Mouse (Mus musculus): ENCODE results near the gene Ccl17.
A peak's percentile ranks its signal among the peaks of the same experiment; 100 is the strongest.

Gene Ccl17

DNA sequence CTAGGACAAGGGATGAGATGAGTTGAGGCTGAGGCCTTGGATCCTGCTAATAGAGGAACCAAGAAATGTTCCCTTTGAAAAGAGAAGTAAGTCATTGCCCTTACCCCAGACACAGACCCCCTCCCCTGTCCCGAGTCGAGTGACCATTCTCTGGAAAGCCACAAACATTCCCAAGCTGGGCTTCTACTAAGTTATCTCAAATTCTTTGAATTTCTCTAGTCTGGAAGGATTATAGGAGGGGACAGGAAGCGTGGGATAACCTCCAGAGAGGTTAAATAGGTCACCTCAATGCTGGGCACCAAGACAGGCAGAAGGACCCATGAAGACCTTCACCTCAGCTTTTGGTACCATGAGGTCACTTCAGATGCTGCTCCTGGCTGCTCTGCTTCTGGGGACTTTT is at the start of gene Ccl17:
Gene Ccl17 (plus strand): TSS at position 301 of the 400 bp plus-strand sequence.
- no peak for DNase-seq (ENCODE audit: low spot score)

DNA sequence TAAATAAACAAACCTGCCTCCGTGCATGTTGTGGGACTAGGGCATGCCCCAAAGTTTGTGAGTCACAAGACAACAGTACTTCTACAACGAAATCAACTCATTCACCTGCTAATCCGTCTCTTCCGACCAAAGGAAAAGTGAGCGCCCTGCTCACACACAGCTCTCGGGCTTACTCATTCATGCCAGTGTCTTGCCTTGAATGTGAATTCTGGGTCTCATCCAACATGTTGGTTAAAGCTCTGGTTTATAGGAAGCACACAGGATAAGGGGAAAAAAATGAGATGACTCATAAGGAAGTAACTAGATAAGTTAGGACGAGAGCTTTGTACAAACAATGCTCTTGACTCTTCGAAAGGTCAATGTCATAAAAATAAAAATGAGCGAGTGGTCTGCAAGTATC is 43.2 kb upstream of the Ccl17 start:
- no peak for DNase-seq (ENCODE audit: low spot score)

DNA sequence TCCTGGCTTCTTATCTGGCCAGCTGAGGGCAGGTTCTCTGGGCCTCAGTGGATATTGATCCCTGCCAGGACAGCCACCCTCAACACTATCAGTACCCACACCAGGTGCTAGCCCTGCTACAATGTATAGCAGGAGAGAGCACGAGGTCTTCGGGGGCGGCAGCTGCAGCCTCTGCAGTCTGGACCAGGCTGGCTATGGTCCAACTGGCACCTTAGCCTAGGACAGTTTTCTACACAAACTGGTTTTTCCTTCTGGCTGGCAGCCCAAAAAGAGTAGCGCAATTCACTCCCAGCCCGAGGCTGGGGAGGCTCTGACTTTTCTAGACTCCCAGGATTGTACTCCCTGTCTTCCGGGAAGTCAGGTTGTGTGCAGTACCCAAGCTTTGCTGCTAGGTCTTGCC is 39.3 kb upstream of the Ccl17 start:
- peak; percentile 83 for DNase-seq (ENCODE audit: low spot score)

DNA sequence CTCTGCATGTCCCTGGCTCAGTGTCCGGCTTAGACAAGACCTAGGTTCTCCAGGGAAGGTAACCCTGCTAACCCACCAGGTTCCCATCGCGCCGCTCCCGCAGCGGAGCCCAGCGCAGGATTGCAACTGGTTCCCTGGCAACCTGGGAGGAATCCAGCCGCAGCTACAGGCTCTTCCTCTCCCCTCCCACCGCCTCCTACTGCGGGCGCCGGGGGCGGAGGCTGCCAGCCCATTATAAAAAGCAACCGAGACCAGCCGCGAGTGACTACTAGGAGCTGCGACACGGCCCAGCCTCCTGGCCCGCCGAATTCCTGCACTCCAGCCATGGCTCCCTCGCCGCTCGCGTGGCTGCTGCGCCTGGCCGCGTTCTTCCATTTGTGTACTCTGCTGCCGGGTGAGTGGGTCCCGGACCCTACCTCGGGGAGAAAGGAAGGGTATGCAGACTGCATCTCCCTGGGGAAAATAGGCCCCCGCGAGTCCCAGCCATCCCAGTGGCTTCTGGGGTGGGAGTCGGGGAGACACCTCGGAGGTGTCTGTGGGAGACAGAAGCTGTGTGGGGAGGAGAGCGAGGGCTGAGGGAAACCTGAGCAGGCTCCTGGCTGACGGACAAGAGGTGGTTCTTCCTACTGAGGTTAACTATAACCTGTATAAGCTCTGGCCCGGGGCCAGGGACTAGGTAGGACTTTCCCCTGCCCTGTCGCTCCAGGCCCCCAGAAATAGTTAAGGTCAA is 38.1 kb upstream of the Ccl17 start, which contains the start of gene Cx3cl1:
Gene Cx3cl1 (plus strand): TSS at position 69 of the 730 bp plus-strand sequence.
- DNase-seq (ENCODE audit: low spot score): peak; percentile 83

- DNase-seq (ENCODE audit: low spot score): no peak
These were observed 37.2 kb upstream of the Ccl17 start for GRCm38 (mm10) chr8:94773048-94773447.

GRCm38 (mm10) chr8:94773700-94774171 is 36.5 kb upstream of the Ccl17 start:
- DNase-seq (ENCODE audit: low spot score): peak; percentile 49

DNA sequence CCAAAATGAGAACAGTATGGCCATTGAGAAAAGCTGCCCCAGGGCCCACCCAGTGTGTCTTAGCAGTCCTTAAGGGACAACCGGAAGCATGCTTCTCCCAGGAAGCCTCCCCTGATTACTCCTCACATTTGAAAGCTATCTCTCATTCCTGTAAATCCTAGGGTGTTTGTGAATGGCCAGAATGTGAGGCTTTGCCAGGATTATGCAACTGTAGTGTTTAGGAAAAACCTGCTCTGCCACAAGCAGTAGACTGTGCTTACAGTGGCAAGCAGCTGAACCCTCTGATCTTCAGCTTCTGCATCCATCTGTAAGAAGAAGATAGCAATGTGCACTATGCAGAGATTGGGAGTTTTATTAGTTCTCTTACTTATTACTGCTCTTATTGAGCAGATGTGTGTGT is 35.7 kb upstream of the Ccl17 start:
- no peak for DNase-seq (ENCODE audit: low spot score)

GRCm38 (mm10) chr8:94776346-94776745 is 33.9 kb upstream of the Ccl17 start:
- no peak for DNase-seq (ENCODE audit: low spot score)

GRCm38 (mm10) chr8:94778036-94778435 is 32.2 kb upstream of the Ccl17 start:
- no peak for DNase-seq (ENCODE audit: low spot score)

DNA sequence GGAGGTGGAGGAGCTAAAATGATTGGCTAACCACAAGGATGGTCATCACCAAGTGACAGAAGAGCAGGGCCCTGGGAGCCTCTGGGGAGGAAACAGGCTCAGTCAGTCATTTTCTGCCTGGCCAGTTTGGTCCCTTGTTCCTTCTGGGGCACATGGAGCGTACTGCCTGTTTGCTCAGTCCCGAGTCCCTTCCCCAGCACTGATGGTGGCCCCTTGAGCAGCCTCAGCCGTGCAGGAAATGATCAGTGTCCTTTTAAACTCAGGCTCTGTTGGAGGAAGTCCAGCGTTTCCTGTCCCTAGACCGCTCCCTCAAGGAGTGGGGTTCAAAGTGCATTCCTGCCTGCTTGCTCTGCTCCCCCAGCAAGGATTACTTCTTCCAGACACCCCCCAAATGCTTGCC is 31.8 kb upstream of the Ccl17 start:
- no peak for DNase-seq (ENCODE audit: low spot score)

DNA sequence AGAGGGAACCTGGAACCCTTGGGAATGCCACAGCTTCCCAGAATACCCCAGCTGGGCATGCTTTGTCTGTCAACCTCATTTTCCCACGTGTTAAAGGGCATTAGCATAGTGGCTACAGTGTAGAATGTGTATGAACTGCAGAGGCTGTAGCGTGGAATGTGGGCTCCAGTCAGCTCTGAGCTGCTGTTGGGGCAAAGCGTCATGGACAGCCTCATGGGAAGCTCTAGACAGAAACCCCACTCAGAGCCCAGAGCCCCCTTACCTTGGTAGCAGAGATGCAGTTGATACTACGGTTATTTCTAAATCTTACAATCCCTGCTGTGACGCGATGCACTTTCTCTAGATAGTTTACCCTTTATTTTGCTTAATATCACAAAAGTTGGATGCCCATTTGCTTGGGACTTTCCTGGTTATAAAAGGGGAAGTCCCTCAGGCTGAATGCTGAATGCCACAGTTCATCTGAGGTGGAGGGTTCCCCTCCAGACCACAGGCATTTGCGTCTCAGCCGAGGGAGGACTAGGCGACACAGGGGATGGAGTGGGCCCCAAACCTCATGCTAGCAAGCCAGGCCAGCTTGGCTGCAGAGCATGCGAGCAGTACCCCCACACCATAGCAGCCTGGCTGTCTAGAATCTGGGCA is 31.2 kb upstream of the Ccl17 start:
- no peak for DNase-seq (ENCODE audit: low spot score)

DNA sequence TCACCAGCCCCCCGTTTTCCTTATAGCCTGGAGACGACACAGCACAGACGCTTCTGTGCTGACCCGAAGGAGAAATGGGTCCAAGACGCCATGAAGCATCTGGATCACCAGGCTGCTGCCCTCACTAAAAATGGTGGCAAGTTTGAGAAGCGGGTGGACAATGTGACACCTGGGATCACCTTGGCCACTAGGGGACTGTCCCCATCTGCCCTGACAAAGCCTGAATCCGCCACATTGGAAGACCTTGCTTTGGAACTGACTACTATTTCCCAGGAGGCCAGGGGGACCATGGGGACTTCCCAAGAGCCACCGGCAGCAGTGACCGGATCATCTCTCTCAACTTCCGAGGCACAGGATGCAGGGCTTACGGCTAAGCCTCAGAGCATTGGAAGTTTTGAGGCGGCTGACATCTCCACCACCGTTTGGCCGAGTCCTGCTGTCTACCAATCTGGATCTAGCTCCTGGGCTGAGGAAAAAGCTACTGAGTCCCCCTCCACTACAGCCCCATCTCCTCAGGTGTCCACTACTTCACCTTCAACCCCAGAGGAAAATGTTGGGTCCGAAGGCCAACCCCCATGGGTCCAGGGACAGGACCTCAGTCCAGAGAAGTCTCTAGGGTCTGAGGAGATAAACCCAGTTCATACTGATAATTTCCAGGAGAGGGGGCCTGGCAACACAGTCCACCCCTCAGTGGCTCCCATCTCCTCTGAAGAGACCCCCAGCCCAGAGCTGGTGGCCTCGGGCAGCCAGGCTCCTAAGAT is 30.5 kb upstream of the Ccl17 start:
- no peak for DNase-seq (ENCODE audit: low spot score)

GRCm38 (mm10) chr8:94780491-94781154 is 29.6 kb upstream of the Ccl17 start:
- no peak for DNase-seq (ENCODE audit: low spot score)

DNA sequence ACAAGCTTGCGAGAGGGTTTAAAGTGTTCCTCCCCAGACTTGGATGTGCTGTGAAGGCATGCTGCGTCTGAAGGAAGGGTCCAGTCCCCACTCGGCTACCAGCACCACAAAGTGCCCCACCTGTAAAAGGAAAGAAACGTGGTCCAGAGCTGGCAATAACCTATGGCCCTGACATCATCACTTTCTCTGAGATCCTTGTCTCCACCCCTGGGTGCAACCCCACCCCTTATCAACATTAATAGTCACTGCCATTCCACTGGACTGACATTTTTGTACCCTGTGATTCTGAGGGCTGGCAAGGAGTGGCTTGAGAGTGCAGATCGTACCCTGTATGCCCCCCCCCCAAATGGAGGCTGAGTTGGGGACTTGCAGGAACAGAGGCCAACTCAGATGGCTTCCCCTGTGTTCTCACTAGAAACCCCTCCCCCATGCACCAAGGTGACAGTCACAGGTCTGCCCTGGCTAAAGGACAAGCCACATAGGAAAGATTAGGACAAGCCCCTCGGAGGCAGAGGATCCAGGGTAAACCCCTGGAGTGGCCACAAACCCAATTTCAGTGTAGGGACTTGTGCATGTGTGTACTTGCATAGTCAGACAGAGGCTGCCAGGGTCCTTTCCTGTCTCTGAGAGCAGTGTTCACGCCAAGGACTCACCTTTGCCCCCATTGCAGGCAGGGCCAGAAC is 29.0 kb upstream of the Ccl17 start:
- no peak for DNase-seq (ENCODE audit: low spot score)

DNA sequence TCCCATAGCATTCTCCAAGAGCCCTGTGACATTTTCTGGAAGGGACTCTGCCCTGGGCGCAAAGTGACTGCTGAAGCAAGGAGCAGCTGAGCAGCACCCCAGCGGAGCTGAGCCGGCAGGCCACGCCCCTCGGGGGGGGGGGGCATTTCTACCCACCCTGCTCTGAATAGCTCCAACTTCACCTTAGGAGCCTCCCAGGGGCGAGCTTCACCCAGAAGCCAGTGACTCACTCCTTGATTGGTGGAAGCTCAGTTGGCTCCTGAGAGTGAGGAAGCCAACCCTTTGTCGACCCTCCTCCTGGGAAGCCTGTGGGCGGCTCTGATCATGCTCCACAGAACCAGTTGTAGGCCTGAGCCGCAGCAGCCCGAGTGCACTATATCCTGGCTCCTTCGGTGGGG is 28.4 kb upstream of the Ccl17 start:
- peak; percentile 23 for DNase-seq (ENCODE audit: low spot score)

GRCm38 (mm10) chr8:94783890-94784289 is 26.4 kb upstream of the Ccl17 start:
- no peak for DNase-seq (ENCODE audit: low spot score)

DNA sequence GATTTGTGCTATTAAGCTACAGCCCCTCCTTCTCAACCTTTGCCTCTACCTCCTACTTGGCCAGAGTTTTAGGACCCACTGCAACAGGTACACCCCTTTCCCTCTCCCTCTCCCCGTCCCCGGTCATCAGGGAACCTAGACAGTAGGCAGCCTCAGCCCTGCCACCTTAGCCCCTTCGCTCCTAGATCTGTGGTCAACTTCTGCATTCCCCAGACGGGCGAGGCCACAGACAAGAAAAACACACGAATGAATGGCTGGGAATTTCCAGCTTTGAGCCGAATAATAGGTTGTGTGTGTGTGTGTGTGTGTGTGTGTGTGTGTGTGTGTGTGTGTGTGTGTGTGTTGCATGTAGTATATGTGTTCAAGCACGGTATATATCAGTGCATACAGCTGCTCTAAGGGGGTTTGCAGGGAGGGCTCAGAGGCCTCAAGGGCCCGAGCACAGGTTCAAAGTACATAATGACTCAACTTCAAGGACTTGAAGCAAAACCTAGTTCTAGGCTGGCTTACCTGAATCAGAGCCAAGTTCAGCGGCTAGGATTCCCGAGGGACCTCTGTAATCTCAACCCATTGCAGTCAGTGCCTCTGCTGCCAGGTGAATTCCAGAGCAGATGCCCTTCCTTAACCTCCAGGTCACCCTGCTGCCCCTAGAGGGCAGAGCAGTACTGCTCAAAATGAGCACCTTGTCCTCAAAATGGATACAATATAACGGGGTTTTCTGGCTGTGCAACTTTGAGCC is 24.8 kb upstream of the Ccl17 start:
- peak; percentile 38 for DNase-seq (ENCODE audit: low spot score)

DNA sequence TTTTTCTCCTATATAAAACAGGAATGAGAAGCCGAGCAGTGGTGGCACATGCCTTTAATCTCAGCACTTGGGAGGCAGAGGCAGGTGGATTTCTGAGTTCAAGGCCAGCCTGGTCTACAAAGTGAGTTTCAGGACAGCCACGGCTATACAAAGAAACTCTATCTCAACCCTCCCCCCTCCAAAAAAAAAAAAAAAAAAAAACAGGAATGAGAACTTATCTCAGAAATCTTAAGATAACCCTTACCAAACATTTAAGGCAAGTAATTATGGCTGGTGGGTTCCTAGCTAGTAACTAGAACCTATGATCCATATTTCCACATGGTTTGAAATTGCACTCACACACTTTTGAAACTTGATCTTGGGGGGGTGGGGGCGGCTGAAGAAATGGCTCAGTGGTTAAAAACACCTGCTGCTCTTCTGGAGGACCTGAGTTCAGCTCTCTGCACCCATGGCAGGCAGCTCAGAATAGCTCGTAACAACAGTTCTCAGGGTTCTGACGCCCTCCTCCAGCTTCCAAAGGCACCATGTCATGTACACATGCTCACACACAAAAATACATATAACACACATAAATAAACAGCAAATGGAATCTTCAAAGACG is 24.2 kb upstream of the Ccl17 start:
- no peak for DNase-seq (ENCODE audit: low spot score)

DNA sequence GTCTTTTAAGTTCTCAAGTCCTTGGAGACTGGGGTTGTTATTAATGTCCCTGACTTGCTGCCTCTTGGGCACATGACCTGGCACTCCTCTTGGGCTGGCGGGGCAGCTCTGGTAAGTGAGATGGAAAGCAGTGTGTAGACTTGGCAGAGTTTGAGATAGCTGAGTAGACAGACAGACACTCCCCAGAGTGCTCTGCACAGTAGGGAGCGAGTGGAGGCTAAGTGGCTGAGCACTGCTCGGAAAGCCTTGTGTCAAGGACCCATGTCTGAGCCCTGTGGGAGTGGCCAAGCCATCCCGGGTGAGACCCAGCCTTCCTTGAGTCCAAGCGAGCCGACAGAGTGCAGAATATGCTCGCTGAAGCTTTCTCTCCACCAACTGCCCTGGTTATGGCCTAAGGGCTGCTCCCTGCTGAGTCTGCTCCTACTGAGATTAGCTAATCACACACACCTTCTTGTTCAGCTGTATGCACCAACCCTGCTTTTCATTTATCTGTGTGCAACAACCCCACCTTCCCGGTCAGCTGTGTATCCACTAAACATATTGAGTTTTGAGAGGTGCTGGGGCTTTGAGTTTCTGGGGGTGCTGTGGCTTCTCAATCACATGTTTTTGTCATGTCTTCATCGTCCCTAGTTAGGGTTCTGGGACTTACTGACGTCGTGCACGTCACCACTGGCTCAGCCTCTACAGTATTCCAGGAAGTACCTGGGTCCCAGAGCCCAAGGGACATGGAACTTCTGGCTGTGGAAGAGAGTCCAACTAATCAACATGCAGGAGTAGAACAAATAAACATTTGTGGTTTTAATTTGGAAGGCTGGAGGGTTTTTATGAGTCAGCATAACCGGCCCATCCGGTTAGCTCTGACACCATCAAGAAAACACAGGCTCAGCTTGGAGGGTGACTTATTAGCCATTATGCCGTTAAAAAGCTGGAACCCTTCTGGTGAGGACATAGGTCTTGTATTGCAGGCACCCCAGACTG is 22.4 kb upstream of the Ccl17 start:
- DNase-seq (ENCODE audit: low spot score): peak; percentile 71
